Mouse (Mus musculus) heart, postnatal 0 days (tissue): ENCODE measurements around the gene Gm42688. TPM values are rescaled to one million over a fixed set of nuclear protein-coding genes. Genes with fewer than 3 reads are reported as not detected.

ENCODE experiments used
- ATAC-seq: fragments of 200-750 bp; cut with Nextera tagmentation; 2 replicates; pipeline ENCODE4 v1.8.0; 2017; ENCODE audit warnings: low read depth, moderate number of reproducible peaks, moderate library complexity; ENCODE audit not compliant: insufficient read depth
- DNase-seq: peaks from one replicate; pipeline ENCODE4 v3.0.0-alpha.2; 2016; ENCODE audit warnings: low spot score
- H3K27ac ChIP-seq: fragments of 300-500 bp; sonication (generic); 2 replicates; pipeline ENCODE4 v1.5.1; 2014; ENCODE audit warnings: low read depth, mild to moderate bottlenecking
- H3K27me3 ChIP-seq: fragments of 300-500 bp; sonication (generic); 2 replicates; pipeline ENCODE4 v1.6.1; 2014; ENCODE audit warnings: low read length, mixed read lengths; ENCODE audit not compliant: control insufficient read depth, insufficient read depth
- H3K36me3 ChIP-seq: fragments of 300-500 bp; sonication (generic); replicated peaks from 2 replicates; pipeline ENCODE4 v1.6.1; 2014; ENCODE audit warnings: low read length, mixed read lengths; ENCODE audit not compliant: control insufficient read depth, insufficient read depth
- H3K4me1 ChIP-seq: fragments of 300-500 bp; sonication (generic); 2 replicates; pipeline ENCODE4 v1.6.1; 2014; ENCODE audit warnings: antibody characterized with exemption; ENCODE audit not compliant: control insufficient read depth, insufficient read depth
- H3K4me2 ChIP-seq: fragments of 300-500 bp; sonication (generic); 2 replicates; pipeline ENCODE4 v1.6.1; 2014; ENCODE audit warnings: low read depth, mild to moderate bottlenecking, low read length, moderate library complexity
- H3K4me3 ChIP-seq: fragments of 300-500 bp; sonication (generic); 2 replicates; pipeline ENCODE4 v1.5.1; 2014; ENCODE audit warnings: low read depth, low read length
- H3K9ac ChIP-seq: fragments of 300-500 bp; sonication (generic); replicated peaks from 2 replicates; pipeline ENCODE4 v1.6.1; 2014; ENCODE audit warnings: low read depth, low read length, mixed read lengths
- H3K9me3 ChIP-seq: fragments of 300-500 bp; sonication (generic); replicated peaks from 2 replicates; pipeline ENCODE4 v1.6.1; 2016; ENCODE audit warnings: low read length; ENCODE audit not compliant: control insufficient read depth
- CTCF ChIP-seq: IDR thresholded peaks from 2 replicates; pipeline ENCODE4 v1.5.1; 2016; ENCODE audit warnings: antibody characterized with exemption, control low read depth, low read depth
- EP300 ChIP-seq: IDR thresholded peaks from 2 replicates; pipeline ENCODE4 v1.6.1; 2016; ENCODE audit warnings: antibody characterized with exemption, low read depth
- WGBS: fragments of 180-500 bp; shearing (Covaris S2); extraction: QIAGEN DNeasy Blood & Tissue Kit; methylation state at CpG from one replicate; pipeline ENCODE4 v1.1.7; 2014; 5-methylcytosine and 5-hydroxymethylcytosine counted together
- polyA plus RNA-seq: library from polyadenylated mRNA; unstranded; fragments of >200 nt; fragmentation: Nextera tagmentation; extraction: Ambion mirVana; gene quantifications from 2 replicates; pipeline ENCODE4 v1.2.1, GENCODE M21; 2015
- total RNA-seq: library from RNA; depleted of rRNA; stranded (reverse); fragments of >200 nt; gene quantifications from 2 replicates; pipeline ENCODE4 v1.2.3, GENCODE M21; 2014; ENCODE audit warnings: low replicate concordance; rRNA removed

Gene Gm42688
- total RNA-seq (2.4 and 3.4 TPM in 2 replicates), polyA plus RNA-seq (1.1 and 1.4 TPM in 2 replicates)

- peak; percentile 91 for DNase-seq
- Histone ChIP-seq H3K9me3 (no peaks in the 10 kb centered on the region), H3K4me3 (peak within 1 kb of the TSS; percentile 72), H3K9ac (peak within 1 kb of the TSS; percentile 75), H3K36me3 (peaks cover 8% of the 10 kb centered on the region), H3K27me3 (no peaks in the 10 kb centered on the region), H3K27ac (peak within 1 kb of the TSS; percentile 85), H3K4me2 (peak within 1 kb of the TSS; percentile 97), H3K4me1 (0 out of 2 replicates have a peak, but pooled peaks cover 10% of the 10 kb centered on the region)
- TF ChIP-seq EP300 (no peak), CTCF (peak; percentile 67)
- WGBS = under 1% methylated on average over 25 of the region's 25 CpGs
- ATAC-seq = peak; percentile 87
Observed at GRCm38 (mm10) chr6:83101316-83101687, at the start of gene Gm42688, which contains the start of gene Ccdc142. TSS of gene Gm42688 (plus strand) at chr6:83101617. TSS of gene Ccdc142 (plus strand) at chr6:83101601.

GRCm38 (mm10) chr6:83053136-83053960 is 48.1 kb upstream of the Gm42688 start:
- DNase-seq (peak; percentile 34), ATAC-seq (no peak)
- Histone ChIP-seq H3K4me3 (peak overlapping the region; percentile 88), H3K36me3 (peaks cover 26% of the 10 kb centered on the region), H3K9me3 (no peaks in the 10 kb centered on the region), H3K27me3 (no peaks in the 10 kb centered on the region), H3K9ac (peak overlapping the region; percentile 92), H3K27ac (peak overlapping the region; percentile 88), H3K4me1 (peaks cover 20% of the 10 kb centered on the region), H3K4me2 (peak overlapping the region; percentile 92)
- WGBS = 1% methylated on average over 26 of the region's 26 CpGs
- TF ChIP-seq CTCF (no peak), EP300 (no peak)

GRCm38 (mm10) chr6:83054074-83054851 is 47.2 kb upstream of the Gm42688 start, which contains the start of gene Aup1:
TSS of gene Aup1 (plus strand) at chr6:83054521.
- no peaks in the 10 kb centered on the region for H3K27me3 ChIP-seq
- H3K4me2 ChIP-seq = peak within 1 kb of the TSS; percentile 92
- no peaks in the 10 kb centered on the region for H3K9me3 ChIP-seq
- under 1% methylated on average over 59 of the region's 64 CpGs for WGBS
- DNase-seq (peak; percentile 96), ATAC-seq (peak; percentile 95)
- H3K4me1 ChIP-seq = peaks cover 20% of the 10 kb centered on the region
- peak within 1 kb of the TSS; percentile 92 for H3K9ac ChIP-seq
- TF ChIP-seq CTCF (no peak), EP300 (peak; percentile 97)
- H3K27ac ChIP-seq = peak within 1 kb of the TSS; percentile 88
- H3K36me3 ChIP-seq = peaks cover 26% of the 10 kb centered on the region
- peak within 1 kb of the TSS; percentile 88 for H3K4me3 ChIP-seq

GRCm38 (mm10) chr6:83054871-83055431 is 46.5 kb upstream of the Gm42688 start, which contains the start of gene Htra2:
TSS of gene Htra2 (minus strand) at chr6:83055273.
- Histone ChIP-seq H3K4me3 (peak within 1 kb of the TSS; percentile 88), H3K9me3 (no peaks in the 10 kb centered on the region), H3K9ac (peak within 1 kb of the TSS; percentile 92), H3K36me3 (peaks cover 26% of the 10 kb centered on the region), H3K4me1 (peaks cover 20% of the 10 kb centered on the region), H3K27ac (peak within 1 kb of the TSS; percentile 88), H3K4me2 (peak within 1 kb of the TSS; percentile 92), H3K27me3 (no peaks in the 10 kb centered on the region)
- TF ChIP-seq EP300 (no peak; the same call in 1 of the 2 replicates), CTCF (peak; percentile 24; the same call in 1 of the 2 replicates)
- DNase-seq (no peak), ATAC-seq (peak; percentile 24)
- WGBS = under 1% methylated on average over 47 of the region's 50 CpGs

GRCm38 (mm10) chr6:83057790-83058189 is 43.6 kb upstream of the Gm42688 start, which contains the start of gene Dqx1:
TSS of gene Dqx1 (plus strand) at chr6:83057844.
- ATAC-seq = no peak
- Histone ChIP-seq H3K36me3 (peaks cover 14% of the 10 kb centered on the region), H3K27ac (no peak within 1 kb of the TSS), H3K4me1 (peaks cover 17% of the 10 kb centered on the region), H3K4me2 (no peak within 1 kb of the TSS), H3K9ac (no peak within 1 kb of the TSS), H3K27me3 (peaks cover 23% of the 10 kb centered on the region), H3K9me3 (no peaks in the 10 kb centered on the region), H3K4me3 (no peak within 1 kb of the TSS)
- TF ChIP-seq CTCF = no peak
- no peak for TF ChIP-seq EP300
- DNase-seq = no peak
- WGBS = 54% methylated on average over 3 of the region's 3 CpGs
